Comparison of ENCODE assay signal across 16 mouse cellular contexts in genomic region chr9:100486431-100486830, GRCm38 (mm10). TPM values are rescaled to one million over a fixed set of nuclear protein-coding genes. Genes with fewer than 3 reads are reported as not detected.
A peak's percentile ranks its signal among the peaks of the same experiment; 100 is the strongest.
DNase-seq lines count a peak whose midpoint lies in the region; ATAC-seq and TF ChIP-seq lines count a peak whose summit lies in the region.
"Had no signal": no experiment of that assay in that cellular context is flagged by ENCODE, and none has a peak within 500 bp of the region (broad histone marks: within the 10 kb centered on the region; RNA-seq: fewer than 3 reads in every experiment).

Il20rb (minus strand) TSS chr9:100486788.

- no peak within 1 kb of the TSS for H3K9ac ChIP-seq in midbrain, postnatal 0 days (replicated peaks; ENCODE audit: low read length, poor library complexity, severe bottlenecking)
- no peak within 1 kb of the TSS for H3K9ac ChIP-seq in midbrain, embryonic 16.5 days (ENCODE audit: low read depth, low read length)
- no peak within 1 kb of the TSS for H3K9ac ChIP-seq in lung, postnatal 0 days (replicated peaks; ENCODE audit: low read depth)
- H3K9ac ChIP-seq: liver, embryonic 13.5 days had no signal

- 87% methylated on average over 5 of the region's 5 CpGs for WGBS in midbrain, postnatal 0 days
- 85% methylated on average over 5 of the region's 5 CpGs for whole genome bisulfite sequencing in midbrain, embryonic 16.5 days
- WGBS in lung, postnatal 0 days, result 87% methylated on average over 5 of the region's 5 CpGs

- no peaks in the 10 kb centered on the region for H3K9me3 ChIP-seq in midbrain, postnatal 0 days (ENCODE audit: low read length)
- no peaks in the 10 kb centered on the region for H3K9me3 ChIP-seq in midbrain, embryonic 16.5 days (replicated peaks; ENCODE audit: control insufficient read depth, low read length, poor library complexity, severe bottlenecking)
- H3K9me3 ChIP-seq in lung, postnatal 0 days (ENCODE audit: low read length), result no peaks in the 10 kb centered on the region
- H3K9me3 ChIP-seq: G1E; liver, embryonic 13.5 days had no signal

- no peaks in the 10 kb centered on the region for H3K4me1 ChIP-seq in midbrain, postnatal 0 days (ENCODE audit: insufficient read depth, low read length)
- H3K4me1 ChIP-seq in midbrain, embryonic 16.5 days (ENCODE audit: control insufficient read depth, insufficient read depth, low read length), result no peaks in the 10 kb centered on the region; the same call in 1 of the 2 replicates
- peaks cover 13% of the 10 kb centered on the region; the same call in 1 of the 2 replicates for H3K4me1 ChIP-seq in lung, postnatal 0 days (ENCODE audit: insufficient read depth, low read depth, low read length)

- H3K27ac ChIP-seq in midbrain, postnatal 0 days (ENCODE audit: low read depth, low read length), result no peak within 1 kb of the TSS
- no peak within 1 kb of the TSS for H3K27ac ChIP-seq in midbrain, embryonic 16.5 days (ENCODE audit: low read length)
- no peak within 1 kb of the TSS for H3K27ac ChIP-seq in lung, postnatal 0 days (ENCODE audit: low read length)
- H3K27ac ChIP-seq: kidney, postnatal 0 days; liver, embryonic 13.5 days had no signal

- no peak for TF ChIP-seq EP300 in lung, postnatal 0 days (IDR thresholded peaks at IDR 0.05)

- no peak within 1 kb of the TSS for H3K4me2 ChIP-seq in midbrain, postnatal 0 days (ENCODE audit: low read depth, low read length, poor library complexity, severe bottlenecking)
- no peak within 1 kb of the TSS for H3K4me2 ChIP-seq in midbrain, embryonic 16.5 days (ENCODE audit: low read length)
- H3K4me2 ChIP-seq in lung, postnatal 0 days (replicated peaks; ENCODE audit: low read depth, low read length), result no peak within 1 kb of the TSS
- H3K4me2 ChIP-seq: liver, embryonic 13.5 days had no signal

- H3K4me3 ChIP-seq in midbrain, postnatal 0 days (ENCODE audit: low read depth, low read length), result no peak within 1 kb of the TSS
- H3K4me3 ChIP-seq in midbrain, embryonic 16.5 days (ENCODE audit: low read depth, low read length), result no peak within 1 kb of the TSS
- no peak within 1 kb of the TSS for H3K4me3 ChIP-seq in lung, postnatal 0 days (ENCODE audit: low read depth, low read length)
- H3K4me3 ChIP-seq: liver, embryonic 13.5 days had no signal

- H3K27me3 ChIP-seq in midbrain, postnatal 0 days (ENCODE audit: insufficient read depth, low read length), result no peaks in the 10 kb centered on the region
- no peaks in the 10 kb centered on the region for H3K27me3 ChIP-seq in midbrain, embryonic 16.5 days (ENCODE audit: control insufficient read depth, insufficient read depth, low read depth, low read length)
- no peaks in the 10 kb centered on the region for H3K27me3 ChIP-seq in lung, postnatal 0 days (replicated peaks; ENCODE audit: insufficient read depth, low read length)
- H3K27me3 ChIP-seq: liver, embryonic 13.5 days had no signal

- peak; percentile 63 for DNase-seq in gastrocnemius, adult 18-20 months (ENCODE audit: low spot score)
- DNase-seq in gastrocnemius, postnatal 10 days, result no peak
- DNase-seq in midbrain, postnatal 0 days (ENCODE audit: low spot score), result peak; percentile 38
- DNase-seq in lung, postnatal 0 days (ENCODE audit: low spot score), result no peak
- DNase-seq: cerebellum, adult 18-20 months; embryo, embryonic 11 days; heart, postnatal 36 days; liver, embryonic 13.5 days; lung, postnatal 14 days; midbrain, embryonic 14.5 days had no signal

- TF ChIP-seq CTCF in midbrain, postnatal 0 days (IDR thresholded peaks at IDR 0.05), result no peak
- TF ChIP-seq CTCF in lung, postnatal 0 days (IDR thresholded peaks at IDR 0.05), result no peak

- ATAC-seq in midbrain, postnatal 0 days (ENCODE audit: low FRiP score), result no peak
- ATAC-seq in midbrain, embryonic 16.5 days, result no peak
- peak; percentile 61 for ATAC-seq in granulocyte monocyte progenitor cell, adult 5-6 weeks (replicated peaks; ENCODE audit: poor library complexity, severe bottlenecking)
- no peak for ATAC-seq in lung, postnatal 0 days
- ATAC-seq in erythroblast, adult 5-6 weeks (replicated peaks; ENCODE audit: low FRiP score, poor library complexity, severe bottlenecking), result no peak
- ATAC-seq: activated CD4-positive, CD25-positive, alpha-beta regulatory T cell, adult 4 months had no signal

- no peaks in the 10 kb centered on the region for H3K36me3 ChIP-seq in midbrain, postnatal 0 days (ENCODE audit: insufficient read depth, low read length)
- no peaks in the 10 kb centered on the region for H3K36me3 ChIP-seq in midbrain, embryonic 16.5 days (ENCODE audit: control insufficient read depth, insufficient read depth, low read length)
- no peaks in the 10 kb centered on the region for H3K36me3 ChIP-seq in lung, postnatal 0 days (ENCODE audit: insufficient read depth, low read length)
- H3K36me3 ChIP-seq: liver, embryonic 13.5 days had no signal

RNA-seq across cellular contexts. Expression of gene Il20rb, which starts in this region (rescaled TPM):
- 1 to 10 TPM; 1.1 TPM for total RNA-seq in gastrocnemius, adult 18-20 months (2021)
- total RNA-seq in gastrocnemius, postnatal 10 days (2021), result 1 to 10 TPM; 2.9 to 3.9 TPM
- total RNA-seq in midbrain, postnatal 0 days (2014; rRNA removed), result 1.7 and 2.5 TPM in 2 replicates
- polyA plus RNA-seq in midbrain, postnatal 0 days (2015; fragmentation: Nextera tagmentation; extraction: Ambion mirVana), result 0.99 and 1.1 TPM in 2 replicates
- 0.16 and 0.32 TPM in 2 replicates for polyA plus RNA-seq in midbrain, embryonic 16.5 days (2015; fragmentation: Nextera tagmentation; extraction: Ambion mirVana)
- total RNA-seq in granulocyte monocyte progenitor cell, adult 5-6 weeks (2014; fragmentation: Nextera tagmentation), result 0.84 and 4.0 TPM in 2 replicates
- total RNA-seq in granulocyte monocyte progenitor cell, adult 5-6 weeks (2017), result 0.13 and 2.0 TPM in 2 replicates
- polyA plus RNA-seq in lung, postnatal 0 days (2015; fragmentation: Nextera tagmentation; extraction: Ambion mirVana), result 1.9 and 2.2 TPM in 2 replicates
- 0.63 TPM in 1 of 2 replicates, not detected in the other for total RNA-seq in erythroblast, adult 5-6 weeks (2015; ENCODE audit: low replicate concordance)
- total RNA-seq in erythroblast, adult 5-6 weeks (2017; ENCODE audit: low replicate concordance), result 4.0 TPM in 1 of 2 replicates, not detected in the other

Comparison
In these comparisons a context has a peak if more than half of its experiments do, and no peak if none do; other contexts are left out.
1. DNase-seq: peak in gastrocnemius, adult 18-20 months (single experiment) and midbrain, postnatal 0 days (single experiment); none in gastrocnemius, postnatal 10 days (single experiment) and lung, postnatal 0 days (single experiment).